In genomic region chr16:57496437-57497173, GRCm38 (mm10) we compare ENCODE assay signal across 9 mouse cellular contexts.
DNase-seq lines count a peak whose midpoint lies in the region; ATAC-seq and TF ChIP-seq lines count a peak whose summit lies in the region.
"Had no signal": no experiment of that assay in that cellular context is flagged by ENCODE, and none has a peak within 500 bp of the region (broad histone marks: within the 10 kb centered on the region; RNA-seq: fewer than 3 reads in every experiment).

No protein-coding gene starts in this region.

- no peaks in the 10 kb centered on the region for H3K27me3 ChIP-seq in heart, embryonic 10.5 days (ENCODE audit: insufficient read depth, poor library complexity, severe bottlenecking)
- H3K27me3 ChIP-seq in midbrain, embryonic 13.5 days, result no peaks in the 10 kb centered on the region
- H3K27me3 ChIP-seq: liver, embryonic 13.5 days had no signal

- H3K4me3 ChIP-seq in heart, embryonic 10.5 days, result no peak overlapping the region
- H3K4me3 ChIP-seq in midbrain, embryonic 13.5 days (replicated peaks), result no peak overlapping the region
- H3K4me3 ChIP-seq: liver, embryonic 13.5 days had no signal

- 68% methylated on average over 10 of the region's 10 CpGs for WGBS in heart, embryonic 10.5 days
- 51% methylated on average over 10 of the region's 10 CpGs for WGBS in midbrain, embryonic 13.5 days

- no peak for DNase-seq in heart, embryonic 10.5 days (ENCODE audit: low spot score)
- DNase-seq in heart, adult 9 months (ENCODE audit: low spot score in 2 of 2), result no peak
- peak; percentile 94 for DNase-seq in brain, embryonic 14.5 days (ENCODE audit: low read depth)
- peak; percentile 47 for DNase-seq in heart, postnatal 4 days
- no peak for DNase-seq in spleen, adult 18-20 months
- DNase-seq in testis, postnatal 10 days (ENCODE audit: low spot score), result no peak
- no peak for DNase-seq in spleen, postnatal 14 days (ENCODE audit: low spot score in 2 of 2)
- DNase-seq: liver, embryonic 13.5 days had no signal

- ATAC-seq in midbrain, embryonic 13.5 days, result peak; percentile 87

- H3K27ac ChIP-seq in heart, embryonic 10.5 days, result peak overlapping the region; percentile 10; the same call in 1 of the 2 replicates
- H3K27ac ChIP-seq in midbrain, embryonic 13.5 days, result no peak overlapping the region
- H3K27ac ChIP-seq: liver, embryonic 13.5 days had no signal

- H3K4me2 ChIP-seq in midbrain, embryonic 13.5 days (replicated peaks), result no peak overlapping the region
- H3K4me2 ChIP-seq: liver, embryonic 13.5 days had no signal

- no peak for TF ChIP-seq CTCF in brain, embryonic 14.5 days (IDR thresholded peaks at IDR 0.05; ENCODE audit: borderline replicate concordance, extremely low read depth, insufficient read depth, insufficient read length)

- no peaks in the 10 kb centered on the region for H3K36me3 ChIP-seq in heart, embryonic 10.5 days
- no peaks in the 10 kb centered on the region for H3K36me3 ChIP-seq in midbrain, embryonic 13.5 days
- H3K36me3 ChIP-seq: liver, embryonic 13.5 days had no signal

- peaks cover 17% of the 10 kb centered on the region for H3K4me1 ChIP-seq in heart, embryonic 10.5 days
- H3K4me1 ChIP-seq in midbrain, embryonic 13.5 days (replicated peaks), result peaks cover 6% of the 10 kb centered on the region
- H3K4me1 ChIP-seq: liver, embryonic 13.5 days had no signal

- no peak for TF ChIP-seq POLR2A in brain, embryonic 14.5 days (IDR thresholded peaks at IDR 0.05; ENCODE audit: borderline replicate concordance, extremely low read depth, insufficient read depth, insufficient read length, poor library complexity, severe bottlenecking)

- no peaks in the 10 kb centered on the region for H3K9me3 ChIP-seq in heart, embryonic 10.5 days
- H3K9me3 ChIP-seq in midbrain, embryonic 13.5 days, result no peaks in the 10 kb centered on the region
- H3K9me3 ChIP-seq: liver, embryonic 13.5 days had no signal

- no peak overlapping the region for H3K9ac ChIP-seq in midbrain, embryonic 13.5 days (replicated peaks)
- H3K9ac ChIP-seq: liver, embryonic 13.5 days had no signal

Comparison
In these comparisons a context has a peak if more than half of its experiments do, and no peak if none do; other contexts are left out.
1. DNase-seq: peak in brain, embryonic 14.5 days (single experiment) and heart, postnatal 4 days (single experiment); none in heart, embryonic 10.5 days (single experiment), heart, adult 9 months (0 of 2), spleen, adult 18-20 months (0 of 2), testis, postnatal 10 days (single experiment) and spleen, postnatal 14 days (0 of 2).